Mouse (Mus musculus) large intestine, adult 2 months (tissue): Measurements from ENCODE around the gene Slc38a3. TPM values are rescaled to one million over a fixed set of nuclear protein-coding genes. Genes with fewer than 3 reads are reported as not detected.
A peak's percentile ranks its signal among the peaks of the same experiment; 100 is the strongest.

Experiments used
- DNase-seq: peaks from one replicate; pipeline ENCODE4 v3.0.0-alpha.2; 2012; ENCODE audit warnings: low read depth, low spot score
- WGBS: fragments of 180-500 bp; shearing (Covaris S2); methylation state at CpG from one replicate; pipeline ENCODE4 v1.1.7; 2018; 5-methylcytosine and 5-hydroxymethylcytosine counted together
- polyA plus RNA-seq: library from polyadenylated mRNA; depleted of rRNA; stranded (reverse); fragments of >200 nt; gene quantifications from 2 replicates; pipeline ENCODE4 v1.2.3, GENCODE M21; 2012; rRNA removed

Gene Slc38a3
- polyA plus RNA-seq = 1.5 and 1.7 TPM in 2 replicates

- DNase-seq = no peak
- WGBS = 87% methylated on average over 9 of the region's 9 CpGs
Observed at GRCm38 (mm10) chr9:107669480-107669945, at the start of gene Slc38a3. Gene Slc38a3, minus strand, starts transcription at chr9:107669530.

DNA sequence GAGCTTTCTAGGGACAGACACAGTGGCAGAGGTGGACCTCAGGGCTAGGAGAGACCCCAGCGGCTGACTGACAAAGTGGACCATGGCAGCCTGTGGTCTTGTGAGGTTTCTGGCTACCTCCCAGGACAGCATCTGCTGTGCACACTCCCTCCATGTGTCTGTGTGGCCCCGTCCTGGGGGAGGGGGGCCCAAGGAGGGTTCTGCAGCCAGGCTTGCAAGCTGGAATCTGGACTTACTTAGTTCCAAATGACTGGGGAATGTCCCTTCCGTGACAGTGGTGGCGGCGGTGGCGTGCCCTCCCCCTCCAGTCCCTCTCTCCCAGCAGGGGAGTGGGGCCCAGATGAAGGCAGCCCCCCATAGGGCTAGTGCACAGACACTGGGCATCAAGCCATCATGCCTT is 47.6 kb upstream of the Slc38a3 start:
- DNase-seq = no peak
- whole genome bisulfite sequencing = 76% methylated on average over 6 of the region's 6 CpGs

GRCm38 (mm10) chr9:107715632-107716031 is 46.3 kb upstream of the Slc38a3 start:
- no peak for DNase-seq
- 94% methylated on average over 2 of the region's 2 CpGs for WGBS

- no peak for DNase-seq
- WGBS = 17% methylated on average over 12 of the region's 12 CpGs
Observed at GRCm38 (mm10) chr9:107714221-107714952, 45.1 kb upstream of the Slc38a3 start.

DNA sequence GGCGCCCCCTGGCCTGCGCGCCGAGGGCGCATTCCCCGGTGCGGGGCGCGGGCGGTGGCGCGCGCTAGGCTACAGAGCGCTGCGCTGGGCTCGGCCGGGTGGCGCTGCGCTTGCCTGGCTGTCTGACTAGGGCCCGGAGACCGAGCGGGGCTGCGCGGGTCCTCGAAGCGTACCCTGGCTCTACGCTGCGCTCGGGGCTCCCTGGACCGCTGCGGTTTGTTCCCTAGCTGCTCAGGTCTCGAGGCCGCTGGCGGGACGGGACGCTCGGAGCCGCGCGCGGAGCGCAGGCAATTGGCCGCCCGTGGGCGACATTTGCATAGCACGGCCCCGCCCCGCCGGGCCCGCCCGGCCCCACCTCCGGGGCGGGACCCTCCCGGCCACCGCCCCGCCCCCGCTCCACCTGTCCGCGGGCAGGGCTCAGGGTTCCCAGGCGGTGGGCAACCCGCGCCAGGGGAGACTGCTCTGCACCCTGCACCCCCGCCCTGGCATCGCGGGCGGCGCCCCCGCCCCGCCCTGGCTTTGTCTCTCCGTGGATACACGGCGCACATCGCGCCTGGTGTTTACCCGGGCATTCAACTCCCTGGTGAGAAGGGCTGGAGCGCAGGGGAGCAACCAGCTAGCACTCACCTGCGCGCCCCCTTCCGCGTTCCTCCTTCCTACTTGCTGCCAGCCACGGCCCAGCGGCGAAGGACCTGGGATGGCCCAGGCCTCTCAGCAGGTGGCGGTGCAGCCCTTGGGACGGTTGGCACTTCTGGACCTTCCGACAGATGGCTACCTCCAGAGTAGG is 40.6 kb upstream of the Slc38a3 start, which contains the start of gene Sema3f:
Sema3f (minus strand) TSS at position 779 of the 787 bp plus-strand sequence.
- 2% methylated on average over 77 of the region's 86 CpGs for WGBS
- DNase-seq = peak; percentile 46

DNA sequence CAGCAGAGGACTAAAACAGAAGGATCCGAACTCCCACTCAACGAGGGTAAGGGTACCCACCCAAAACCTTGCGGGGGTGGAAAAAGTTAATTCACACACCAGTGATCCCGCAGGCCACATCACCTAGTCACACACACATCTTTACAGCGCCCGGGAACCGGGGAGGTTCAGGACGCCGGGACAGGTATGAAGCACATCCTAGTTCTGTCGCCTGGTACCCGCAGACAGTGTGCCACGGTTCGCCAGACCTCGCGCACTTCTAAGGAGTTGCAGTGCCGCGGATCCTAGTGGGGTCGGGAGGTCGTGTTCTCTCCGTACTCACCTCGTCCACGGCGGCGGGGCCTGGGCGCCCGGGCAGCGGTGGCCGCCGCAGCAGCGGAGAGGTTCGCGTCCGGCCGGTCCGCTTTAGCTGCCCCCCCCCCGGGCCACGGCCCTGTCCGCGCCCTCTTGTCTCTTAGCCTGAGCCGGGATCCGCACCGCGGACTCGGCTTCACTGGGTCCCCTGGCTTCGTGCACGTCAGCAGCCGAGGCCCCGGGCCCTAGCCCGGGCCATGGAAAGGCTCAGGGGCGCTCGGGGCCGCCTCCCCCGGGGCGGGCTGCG is 39.9 kb upstream of the Slc38a3 start:
- 1% methylated on average over 55 of the region's 55 CpGs for WGBS
- DNase-seq = no peak

GRCm38 (mm10) chr9:107708439-107709095 is 39.2 kb upstream of the Slc38a3 start:
- no peak for DNase-seq
- WGBS = 22% methylated on average over 21 of the region's 21 CpGs

- no peak for DNase-seq
- WGBS = 8% methylated on average over 17 of the region's 17 CpGs
Observed at GRCm38 (mm10) chr9:107707701-107708438, 38.5 kb upstream of the Slc38a3 start.

- DNase-seq = no peak
- WGBS = 30% methylated on average over 14 of the region's 14 CpGs
Observed at GRCm38 (mm10) chr9:107706781-107707211, 37.5 kb upstream of the Slc38a3 start.

GRCm38 (mm10) chr9:107703337-107704122 is 34.2 kb upstream of the Slc38a3 start:
- DNase-seq = no peak
- 37% methylated on average over 14 of the region's 14 CpGs for WGBS

DNA sequence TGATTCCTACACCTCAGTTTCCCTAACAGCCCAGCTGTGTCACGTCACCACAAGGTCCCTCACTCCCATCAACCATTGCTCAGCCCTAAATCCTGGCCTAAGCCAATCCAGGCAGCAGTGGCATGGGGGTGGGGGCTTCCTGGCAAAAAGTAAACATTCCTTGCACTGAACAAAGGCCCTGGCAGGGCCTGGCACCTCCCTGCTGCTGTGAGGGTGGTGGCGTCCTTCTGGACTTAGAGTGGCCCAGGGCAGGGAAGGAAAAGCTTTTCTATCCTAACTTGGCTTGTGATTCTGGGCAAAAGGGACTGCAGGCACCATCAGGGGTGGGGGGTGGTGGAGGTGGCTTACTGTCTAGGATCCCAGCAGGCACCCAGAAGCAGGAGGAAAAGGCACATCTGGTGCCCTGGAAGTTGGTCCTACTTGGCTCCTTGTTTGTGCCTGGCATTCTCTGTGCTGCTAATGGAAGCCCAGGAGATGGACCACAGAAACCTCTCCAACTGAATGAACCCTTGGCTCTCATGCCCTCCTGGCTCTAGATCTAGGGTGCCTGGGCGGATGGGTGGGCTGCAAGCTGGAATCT is 33.4 kb upstream of the Slc38a3 start:
- WGBS = 74% methylated on average over 3 of the region's 3 CpGs
- DNase-seq = no peak

- WGBS = 6% methylated on average over 12 of the region's 12 CpGs
- no peak for DNase-seq
Observed at GRCm38 (mm10) chr9:107701594-107701993, 32.3 kb upstream of the Slc38a3 start.

DNA sequence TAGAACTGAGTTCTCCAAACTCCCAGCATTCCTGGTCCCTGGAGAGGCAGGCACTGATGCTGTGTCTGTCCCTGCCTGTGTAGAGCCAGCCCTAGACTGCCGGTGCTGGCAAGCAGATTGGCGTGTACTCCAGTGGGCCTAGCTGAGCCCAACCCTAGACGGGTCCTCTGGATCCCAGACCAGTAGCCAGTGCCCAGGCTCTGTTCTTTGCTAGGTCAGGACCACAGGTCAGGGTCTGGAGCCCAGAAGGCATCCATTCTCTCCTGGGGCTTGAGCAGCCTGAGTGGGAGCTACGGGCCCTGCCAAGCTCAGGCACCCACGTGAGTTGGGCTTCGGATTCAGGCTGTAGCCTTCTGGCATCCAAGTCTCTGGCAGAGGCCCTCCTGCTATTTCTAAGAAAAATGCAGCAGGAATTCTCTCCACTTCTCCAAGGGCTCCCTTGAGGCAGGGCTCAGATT is 30.8 kb upstream of the Slc38a3 start:
- no peak for DNase-seq
- WGBS = 69% methylated on average over 6 of the region's 6 CpGs

- DNase-seq = no peak
- WGBS = 50% methylated on average over 9 of the region's 9 CpGs
Observed at GRCm38 (mm10) chr9:107699376-107699980, 30.1 kb upstream of the Slc38a3 start.

- WGBS = 63% methylated on average over 14 of the region's 14 CpGs
Observed at GRCm38 (mm10) chr9:107698611-107699190, 29.4 kb upstream of the Slc38a3 start.

GRCm38 (mm10) chr9:107697811-107698521 is 28.6 kb upstream of the Slc38a3 start:
- 75% methylated on average over 14 of the region's 14 CpGs for WGBS
- no peak for DNase-seq

More at GRCm38 (mm10) chr9:107698611-107699190, 29.4 kb upstream of the Slc38a3 start:
- DNase-seq = no peak
